Mouse (Mus musculus) monocyte, adult 2 months (primary cell): ENCODE measurements around the gene Akap13.

ENCODE experiments used
- DNase-seq, 2 experiments: peaks; one replicate each; pipeline ENCODE4 v3.0.0; 2022; ENCODE audit warnings: low spot score in 2 of 2, low read depth in 1 of 2

The Akap13 gene

DNA sequence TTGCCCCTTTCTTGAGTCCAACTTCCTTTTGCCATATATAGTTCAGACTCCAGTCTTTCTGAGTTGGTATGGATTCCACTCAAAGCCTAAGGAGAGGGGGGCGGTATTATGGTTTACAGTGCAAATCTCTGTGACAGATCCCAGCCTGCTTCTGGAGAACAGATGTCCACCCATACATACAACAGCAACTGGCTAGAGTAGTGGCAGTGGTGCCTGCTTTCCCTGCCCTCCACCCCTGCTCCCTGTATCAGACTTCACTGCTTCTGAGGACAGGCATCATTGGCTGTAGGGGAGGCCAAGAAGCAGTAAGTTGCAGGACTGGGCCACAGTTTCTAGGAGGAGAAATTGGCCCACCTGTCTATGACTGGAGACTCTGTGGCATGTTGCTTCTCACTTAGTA lies 102.9 kb downstream of the Akap13 start:
- no peak for DNase-seq

DNA sequence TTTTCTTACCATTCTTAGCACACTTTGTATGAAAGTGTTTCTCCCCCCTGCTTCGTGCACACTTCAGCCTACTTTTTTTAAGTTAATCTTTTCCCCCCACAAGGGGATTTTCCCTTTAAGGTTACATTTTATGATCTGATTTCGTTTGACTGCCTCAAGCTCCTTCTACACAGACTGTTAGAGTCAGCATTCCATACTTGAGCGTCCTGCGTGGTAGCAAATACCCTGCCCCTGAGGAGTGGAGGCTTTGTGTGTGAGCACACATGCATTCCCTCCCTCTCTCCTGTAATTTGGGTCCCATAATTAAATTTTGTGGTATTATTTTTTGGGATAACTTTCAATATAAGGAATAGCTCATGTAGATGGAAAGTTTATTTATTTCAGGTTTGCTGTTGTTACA lies 103.8 kb downstream of the Akap13 start:
- DNase-seq, result no peak

- DNase-seq, result no peak
Observed at GRCm38 (mm10) chr7:75559915-75560314, 104.6 kb downstream of the Akap13 start.

GRCm38 (mm10) chr7:75560566-75560965 lies 105.2 kb downstream of the Akap13 start:
- no peak for DNase-seq

GRCm38 (mm10) chr7:75561134-75561533 lies 105.8 kb downstream of the Akap13 start:
- DNase-seq, result no peak

DNA sequence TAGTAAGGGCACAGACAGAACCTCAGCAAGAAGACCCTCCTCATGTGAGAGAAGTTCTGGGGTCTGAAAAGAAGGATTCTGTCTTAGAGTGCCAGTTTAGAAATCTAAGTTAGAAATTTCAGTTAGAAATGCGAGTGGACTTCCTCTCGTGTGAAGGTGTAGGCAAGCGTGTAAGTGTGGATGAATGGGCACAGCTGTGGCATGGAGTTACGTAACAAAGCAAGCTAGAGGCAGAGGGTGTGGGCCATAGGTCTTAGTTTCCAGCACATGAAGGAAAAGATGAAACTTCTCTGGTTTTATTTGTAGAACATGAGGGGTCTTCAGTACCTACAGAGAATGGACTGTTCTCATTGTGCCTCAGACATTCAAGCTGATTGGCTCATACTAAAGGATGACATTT lies 112.9 kb downstream of the Akap13 start:
- no peak for DNase-seq

DNA sequence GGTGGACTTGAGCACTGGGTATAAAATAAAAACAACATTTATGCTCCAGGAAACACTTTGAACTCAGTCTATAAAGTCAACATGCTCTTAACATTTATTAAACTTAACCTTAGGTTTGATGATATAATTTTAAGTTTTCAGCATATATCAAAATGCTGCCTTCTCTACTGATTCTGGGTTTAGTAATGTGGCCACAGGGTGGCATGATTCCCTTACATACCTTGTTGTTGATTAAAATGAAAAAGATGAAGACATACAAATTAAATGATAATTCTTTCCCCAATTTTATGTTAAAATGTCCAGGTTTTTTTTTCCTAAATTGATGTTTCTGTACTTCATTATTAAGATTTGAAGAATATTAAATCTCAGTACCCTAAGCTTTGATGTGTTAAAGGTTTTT lies 113.5 kb downstream of the Akap13 start:
- DNase-seq, result no peak

- DNase-seq, result no peak
Observed at GRCm38 (mm10) chr7:75570218-75570617, 114.9 kb downstream of the Akap13 start.

- no peak for DNase-seq
Observed at GRCm38 (mm10) chr7:75571078-75571477, 115.7 kb downstream of the Akap13 start.

DNA sequence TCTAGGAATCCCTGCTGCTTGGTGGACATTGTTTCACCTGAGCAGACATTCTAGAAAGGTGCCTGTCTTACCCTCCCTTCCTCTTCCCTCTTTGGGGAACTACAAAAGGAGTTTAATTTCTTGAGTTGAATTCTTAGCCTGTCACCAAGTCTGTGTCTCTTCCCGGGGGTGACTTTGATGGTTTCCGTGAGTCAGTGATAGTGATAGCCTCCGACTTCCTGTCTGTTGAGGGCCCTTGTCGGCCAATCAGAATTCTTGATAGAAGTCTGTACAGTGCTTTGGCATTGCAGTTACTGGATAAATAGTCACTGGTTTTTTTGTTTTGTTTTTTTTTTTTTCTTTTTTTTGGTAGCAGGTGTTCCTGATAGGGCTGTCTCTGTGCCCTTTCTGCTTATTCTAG lies 116.8 kb downstream of the Akap13 start:
- DNase-seq, result no peak

DNA sequence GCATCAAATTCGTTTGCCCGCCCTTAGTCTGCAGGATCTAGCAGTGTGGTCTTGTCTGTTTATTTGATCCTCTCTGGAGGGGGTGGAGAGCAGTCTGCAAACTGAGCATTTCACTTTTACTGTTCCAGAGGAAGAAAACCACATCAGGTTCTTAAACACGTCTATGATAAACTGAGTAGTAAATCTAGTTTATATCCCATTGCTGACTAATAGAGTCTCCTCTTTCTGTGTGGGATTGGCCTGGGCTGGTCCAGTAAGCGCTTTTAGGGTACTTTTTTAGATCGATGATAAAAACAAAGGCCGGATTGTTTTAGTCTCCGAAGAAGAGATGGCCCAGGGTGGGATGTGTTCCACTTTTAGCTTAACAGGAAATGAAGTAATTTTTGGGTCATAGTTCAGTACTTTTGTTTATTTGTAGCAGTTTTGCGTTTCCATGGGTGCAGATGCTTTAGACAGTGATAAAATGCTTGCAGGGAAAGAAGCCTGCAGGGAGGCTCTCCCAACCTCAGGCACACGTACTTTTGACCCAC lies 119.9 kb downstream of the Akap13 start:
- DNase-seq, result peak in 1 of 2 experiments; percentile 17

DNA sequence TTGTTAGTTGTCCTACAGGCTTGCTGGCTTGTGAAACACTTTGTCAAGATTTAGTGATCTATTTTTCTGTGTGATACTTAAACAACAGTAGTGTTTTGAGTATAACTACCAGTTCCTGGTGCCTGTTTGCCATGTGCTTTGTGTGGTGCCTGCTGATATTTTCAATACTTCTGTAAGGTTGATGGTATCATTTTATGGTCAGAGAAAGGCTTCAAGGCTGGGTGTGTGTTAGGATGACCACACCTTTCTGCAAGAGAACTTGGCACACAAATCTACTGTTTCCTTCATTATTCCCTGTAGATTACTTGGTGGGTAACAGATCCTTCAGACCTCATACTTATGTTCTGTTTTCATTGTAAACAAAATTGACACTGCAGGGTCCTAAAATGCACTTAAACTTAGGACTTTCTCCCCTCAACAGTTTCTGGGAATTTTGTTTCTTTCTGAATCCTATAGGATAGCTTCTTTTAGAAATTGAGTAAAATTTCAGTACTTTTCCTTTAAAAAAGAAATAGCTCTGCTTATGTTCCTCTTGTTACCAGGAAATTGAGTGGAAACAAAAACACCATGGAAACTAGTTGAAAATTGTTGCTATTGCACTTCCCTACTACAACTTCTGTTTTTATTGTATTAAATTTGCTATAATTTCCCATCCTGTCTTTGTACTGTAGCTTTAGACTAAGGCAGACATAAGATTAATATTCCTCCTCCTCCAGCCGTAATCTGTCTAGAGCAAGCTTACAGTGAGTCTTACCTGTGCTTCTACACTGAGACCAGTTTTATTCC lies 120.7 kb downstream of the Akap13 start:
- DNase-seq, result no peak

GRCm38 (mm10) chr7:75576851-75577250 lies 121.5 kb downstream of the Akap13 start:
- no peak for DNase-seq

DNA sequence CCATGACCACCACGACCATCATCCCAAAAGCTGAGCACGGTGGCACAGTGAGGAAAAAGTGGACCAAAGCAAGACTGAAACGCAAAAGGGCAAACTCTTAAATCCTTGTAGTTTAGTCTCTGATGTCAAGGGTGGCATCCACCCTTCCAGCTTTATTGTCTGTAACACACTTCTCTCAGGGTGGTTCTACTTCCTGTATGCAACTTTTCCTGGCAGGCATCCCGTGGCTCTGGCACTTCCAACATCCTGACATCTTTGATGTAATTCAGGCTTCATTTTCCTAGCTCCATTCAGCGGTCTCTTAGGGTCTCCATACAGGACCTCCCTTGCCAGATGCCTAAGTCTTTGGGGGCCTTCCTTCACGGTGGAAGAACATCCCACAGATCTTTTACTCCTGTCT lies 122.0 kb downstream of the Akap13 start:
- DNase-seq, result no peak

DNA sequence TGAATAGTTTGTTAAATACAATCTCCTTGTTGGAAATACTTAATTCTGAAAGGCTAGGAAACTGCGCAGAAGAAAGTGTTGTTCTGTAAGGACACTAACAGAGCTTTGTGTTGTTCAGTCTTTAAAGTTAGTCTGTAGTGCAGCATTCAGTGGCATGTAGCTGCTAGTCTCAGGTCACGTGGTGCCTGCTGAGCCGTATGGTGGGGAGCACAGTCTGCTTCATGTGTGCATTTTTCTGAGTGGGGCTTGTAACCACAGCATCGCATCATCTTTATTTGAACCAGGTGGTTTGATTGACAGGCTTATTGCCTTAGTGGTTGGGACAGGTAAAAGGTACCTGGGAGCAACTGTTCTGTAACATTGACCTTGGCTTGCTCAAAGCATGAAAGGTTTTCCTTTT lies 123.3 kb downstream of the Akap13 start:
- no peak for DNase-seq

DNA sequence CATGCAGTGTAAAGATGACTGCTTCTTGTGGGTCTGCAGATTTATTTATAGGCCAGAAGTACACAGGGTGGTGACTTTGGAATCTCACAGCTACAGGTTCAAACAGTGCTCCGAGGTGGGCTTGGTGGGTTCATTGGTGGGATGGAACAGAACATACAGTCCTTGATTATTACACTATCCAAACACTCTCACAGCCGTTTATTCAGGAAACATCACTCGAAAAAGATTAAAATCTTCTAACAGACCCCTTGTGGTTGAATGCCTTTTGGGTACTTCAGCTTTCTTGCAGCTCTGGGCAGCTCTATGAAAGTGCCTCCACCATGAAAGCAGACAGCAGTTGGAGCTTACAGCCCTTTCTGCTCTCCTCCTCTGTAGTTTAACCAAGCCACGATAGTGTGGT lies 126.8 kb downstream of the Akap13 start:
- DNase-seq, result no peak

GRCm38 (mm10) chr7:75584100-75584499 lies 128.8 kb downstream of the Akap13 start:
- no peak for DNase-seq

- no peak for DNase-seq
Observed at GRCm38 (mm10) chr7:75585409-75585808, 130.1 kb downstream of the Akap13 start.

DNA sequence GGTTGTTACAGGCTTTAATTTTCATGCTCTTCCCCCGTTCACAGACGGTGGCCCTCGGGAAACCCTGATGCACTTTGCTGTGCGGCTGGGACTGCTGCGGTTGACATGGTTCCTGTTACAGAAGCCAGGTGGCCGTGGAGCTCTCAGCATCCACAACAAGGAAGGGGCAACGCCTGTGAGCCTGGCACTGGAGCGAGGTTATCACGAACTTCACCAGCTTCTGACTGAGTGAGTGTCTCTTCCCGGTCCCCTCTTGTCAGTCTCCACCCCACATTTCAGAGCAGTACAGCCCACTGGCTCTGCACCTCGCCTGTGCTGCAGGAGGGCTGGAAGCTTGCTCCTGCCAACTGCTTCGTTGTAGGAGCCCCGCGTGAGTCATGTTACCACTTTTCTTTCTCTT lies 130.8 kb downstream of the Akap13 start:
- DNase-seq, result peak in 1 of 2 experiments; percentile 33

DNA sequence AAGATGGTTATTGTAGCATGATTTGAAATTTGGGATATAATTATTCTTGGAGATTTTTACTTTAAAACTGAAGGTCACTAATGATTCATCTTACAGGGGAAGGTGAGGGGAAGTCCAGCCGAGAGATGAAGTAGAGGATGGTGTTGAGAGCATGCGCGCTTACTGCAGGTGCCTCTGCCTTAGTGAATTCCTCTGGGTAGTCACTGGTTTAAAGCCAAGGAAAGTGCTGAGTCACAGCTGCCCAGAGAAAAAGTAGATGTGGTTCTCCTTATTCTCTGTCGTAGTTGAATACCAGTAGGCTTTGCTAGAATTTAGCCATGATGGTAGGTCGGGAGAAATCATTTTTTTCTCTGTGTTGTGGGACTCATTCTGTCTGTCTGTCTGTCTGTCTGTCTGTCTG lies 132.4 kb downstream of the Akap13 start:
- DNase-seq, result no peak

DNA sequence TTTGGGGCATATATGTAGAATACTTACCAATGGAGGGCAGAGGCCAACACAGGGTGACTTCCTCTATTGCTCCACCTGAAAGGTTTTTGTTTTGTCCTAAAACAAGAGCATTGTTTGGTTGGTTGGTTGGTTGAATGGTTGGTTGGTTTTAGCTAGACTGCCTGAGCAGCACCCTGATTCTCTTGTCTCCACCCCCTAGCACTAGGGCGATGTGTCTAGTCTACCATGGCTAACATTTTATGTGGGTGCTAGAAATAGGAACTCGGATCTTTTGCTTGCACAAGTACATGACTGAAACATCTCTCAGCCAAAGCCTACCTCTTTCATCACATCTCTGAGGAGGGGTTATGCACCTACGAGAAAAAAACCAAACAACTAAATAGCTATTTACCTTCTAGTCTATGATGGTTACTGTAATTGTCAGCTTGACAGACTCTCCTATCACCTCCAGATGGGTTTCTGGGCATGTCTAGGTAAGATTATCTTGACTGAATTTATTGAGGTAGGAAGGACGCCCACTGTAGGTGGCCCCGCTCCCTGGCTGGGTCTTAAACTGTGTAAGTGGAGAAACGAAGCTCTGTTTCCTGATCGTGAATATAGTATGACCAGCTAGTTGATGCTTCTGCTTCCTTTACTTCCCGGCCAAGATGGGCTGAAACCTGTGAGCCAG lies 134.1 kb downstream of the Akap13 start:
- no peak for DNase-seq

GRCm38 (mm10) chr7:75591961-75592360 lies 136.6 kb downstream of the Akap13 start:
- DNase-seq, result no peak

DNA sequence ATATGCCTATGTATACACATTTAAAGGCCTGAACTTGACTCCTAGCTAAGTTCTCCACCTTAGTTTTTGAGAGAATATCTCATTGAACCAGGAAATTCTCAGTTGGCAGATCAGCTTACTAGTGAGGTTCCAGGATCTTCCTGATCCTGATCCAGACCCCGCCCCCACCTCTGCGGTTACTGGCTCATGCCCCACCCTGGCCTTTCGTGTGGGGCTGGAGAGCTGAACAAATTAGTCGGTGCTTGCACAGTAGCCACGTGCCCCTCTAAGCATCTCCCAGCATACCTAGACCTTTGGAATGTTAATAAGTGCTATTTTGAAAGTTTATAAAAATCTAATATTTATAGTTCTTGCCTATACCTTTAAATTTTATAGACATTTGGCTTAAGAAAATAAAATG lies 139.5 kb downstream of the Akap13 start:
- DNase-seq, result no peak
